ENCODE assay signal across 8 mouse cellular contexts in genomic region chr3:83080567-83081055, GRCm38 (mm10). TPM values are rescaled to one million over a fixed set of nuclear protein-coding genes. Genes with fewer than 3 reads are reported as not detected.
DNase-seq lines count a peak whose midpoint lies in the region; ATAC-seq and TF ChIP-seq lines count a peak whose summit lies in the region.

No protein-coding gene starts in this region.

- H3K4me3 ChIP-seq in cerebellum, adult 2 months (replicated peaks; ENCODE audit: insufficient read depth, low read depth, low read length): peak overlapping the region; percentile 3
- peak overlapping the region; percentile 13; the same call in 1 of the 2 replicates for H3K4me3 ChIP-seq in forebrain, postnatal 0 days (ENCODE audit: low read depth, low read length)
- H3K4me3 ChIP-seq in hindbrain, embryonic 12.5 days: peak overlapping the region; percentile 11; the same call in 1 of the 2 replicates
- H3K4me3 ChIP-seq in lung, embryonic 16.5 days (ENCODE audit: low read length): peak overlapping the region; percentile 51

- 1% methylated on average over 11 of the region's 11 CpGs for WGBS in cerebellum, adult 2 months
- WGBS in forebrain, postnatal 0 days: 4% methylated on average over 11 of the region's 11 CpGs
- WGBS in hindbrain, embryonic 12.5 days: 4% methylated on average over 11 of the region's 11 CpGs
- under 1% methylated on average over 11 of the region's 11 CpGs for whole genome bisulfite sequencing in lung, embryonic 16.5 days

- no peaks in the 10 kb centered on the region for H3K4me1 ChIP-seq in cerebellum, adult 2 months (ENCODE audit: control insufficient read depth, insufficient read depth, low read length)
- H3K4me1 ChIP-seq in forebrain, postnatal 0 days (ENCODE audit: insufficient read depth): peaks cover 4% of the 10 kb centered on the region; the same call in 1 of the 2 replicates
- H3K4me1 ChIP-seq in hindbrain, embryonic 12.5 days: peaks cover 10% of the 10 kb centered on the region
- H3K4me1 ChIP-seq in lung, embryonic 16.5 days (replicated peaks; ENCODE audit: control insufficient read depth, insufficient read depth, low read length): peaks cover 4% of the 10 kb centered on the region; the same call in 1 of the 2 replicates

- ATAC-seq in forebrain, postnatal 0 days: peak; percentile 80
- peak; percentile 63 for ATAC-seq in hindbrain, embryonic 12.5 days (ENCODE audit: low FRiP score)
- ATAC-seq in lung, embryonic 16.5 days (ENCODE audit: low read depth): peak; percentile 93
- ATAC-seq in neutrophil, adult 5-6 weeks (ENCODE audit: extremely low read depth, insufficient number of reproducible peaks, low FRiP score, poor library complexity, severe bottlenecking): peak; percentile 79; the same call in 1 of the 2 replicates

- peak; percentile 73 for DNase-seq in R1 (ENCODE audit: low read depth, low spot score)
- DNase-seq in cerebellum, adult 2 months: peak; percentile 29 to 36
- peak; percentile 78 for DNase-seq in forebrain, postnatal 0 days
- DNase-seq in layer of hippocampus, adult 9-10 months (ENCODE audit: low spot score): peak; percentile 40
- peak; percentile 54 for DNase-seq in urinary bladder, postnatal 25 days (ENCODE audit: low spot score)

- H3K9me3 ChIP-seq in forebrain, postnatal 0 days (ENCODE audit: low read length): no peaks in the 10 kb centered on the region
- no peaks in the 10 kb centered on the region for H3K9me3 ChIP-seq in hindbrain, embryonic 12.5 days (replicated peaks)
- H3K9me3 ChIP-seq in lung, embryonic 16.5 days (ENCODE audit: control insufficient read depth, low read length): no peaks in the 10 kb centered on the region

- no peak for TF ChIP-seq POLR2A in cerebellum, adult 2 months (IDR thresholded peaks at IDR 0.05; ENCODE audit: borderline replicate concordance, insufficient read depth, low read length)

- H3K9ac ChIP-seq in forebrain, postnatal 0 days: no peak overlapping the region
- H3K9ac ChIP-seq in hindbrain, embryonic 12.5 days: no peak overlapping the region
- peak overlapping the region; percentile 59 for H3K9ac ChIP-seq in lung, embryonic 16.5 days (ENCODE audit: low read length)

- peak overlapping the region; percentile 45 for H3K4me2 ChIP-seq in forebrain, postnatal 0 days (ENCODE audit: low read depth)
- peak overlapping the region; percentile 48 for H3K4me2 ChIP-seq in hindbrain, embryonic 12.5 days (replicated peaks)
- peak overlapping the region; percentile 77 for H3K4me2 ChIP-seq in lung, embryonic 16.5 days (ENCODE audit: low read depth, low read length)

- no peak overlapping the region for H3K27ac ChIP-seq in cerebellum, adult 2 months (ENCODE audit: insufficient read depth, low read length)
- no peak overlapping the region for H3K27ac ChIP-seq in forebrain, postnatal 0 days (ENCODE audit: low read depth, low read length)
- no peak overlapping the region for H3K27ac ChIP-seq in hindbrain, embryonic 12.5 days
- H3K27ac ChIP-seq in lung, embryonic 16.5 days (ENCODE audit: low read length): peak overlapping the region; percentile 55

- TF ChIP-seq CTCF in cerebellum, adult 2 months (IDR thresholded peaks at IDR 0.05; ENCODE audit: borderline replicate concordance, insufficient read depth, low read depth, low read length): peak; percentile 62; the same call in 1 of the 2 replicates
- peak; percentile 96 for TF ChIP-seq CTCF in forebrain, postnatal 0 days (IDR thresholded peaks at IDR 0.05; ENCODE audit: low read depth)

- H3K27me3 ChIP-seq in cerebellum, adult 2 months (ENCODE audit: control insufficient read depth, insufficient read depth, low read length): no peaks in the 10 kb centered on the region
- no peaks in the 10 kb centered on the region for H3K27me3 ChIP-seq in forebrain, postnatal 0 days (ENCODE audit: insufficient read depth, low read length)
- H3K27me3 ChIP-seq in hindbrain, embryonic 12.5 days: no peaks in the 10 kb centered on the region
- H3K27me3 ChIP-seq in lung, embryonic 16.5 days (ENCODE audit: control insufficient read depth, insufficient read depth, low read depth, low read length): no peaks in the 10 kb centered on the region

- H3K36me3 ChIP-seq in forebrain, postnatal 0 days (ENCODE audit: insufficient read depth): no peaks in the 10 kb centered on the region
- no peaks in the 10 kb centered on the region for H3K36me3 ChIP-seq in hindbrain, embryonic 12.5 days
- H3K36me3 ChIP-seq in lung, embryonic 16.5 days (ENCODE audit: control insufficient read depth, insufficient read depth, low read length): no peaks in the 10 kb centered on the region

RNA-seq across cellular contexts. Expression of gene Plrg1, which starts 25.3 kb away (rescaled TPM):
- polyA plus RNA-seq in cerebellum, adult 2 months (2012; rRNA removed): 60.5 and 62.5 TPM in 2 replicates
- 90.8 and 94.0 TPM in 2 replicates for total RNA-seq in forebrain, postnatal 0 days (2014; rRNA removed)
- polyA plus RNA-seq in forebrain, postnatal 0 days (2015; fragmentation: Nextera tagmentation; extraction: Ambion mirVana): 85.6 and 95.0 TPM in 2 replicates
- 105 and 106 TPM in 2 replicates for polyA plus RNA-seq in hindbrain, embryonic 12.5 days (2016; fragmentation: Nextera tagmentation; extraction: Ambion mirVana)
- polyA plus RNA-seq in lung, embryonic 16.5 days (2015; fragmentation: Nextera tagmentation; extraction: Ambion mirVana): 94.8 and 99.0 TPM in 2 replicates
- total RNA-seq in neutrophil, adult 5-6 weeks (2017): 54.5 and 62.4 TPM in 2 replicates

RNA-seq across cellular contexts. Expression of gene Fgb, which starts 30.9 kb away (rescaled TPM):
- polyA plus RNA-seq in cerebellum, adult 2 months (2012; rRNA removed): 0.03 TPM in 1 of 2 replicates, not detected in the other
- total RNA-seq in forebrain, postnatal 0 days (2014; rRNA removed): not detected in 2 replicates
- not detected in 2 replicates for polyA plus RNA-seq in forebrain, postnatal 0 days (2015; fragmentation: Nextera tagmentation; extraction: Ambion mirVana)
- polyA plus RNA-seq in hindbrain, embryonic 12.5 days (2016; fragmentation: Nextera tagmentation; extraction: Ambion mirVana): not detected in 2 replicates
- 0.78 and 10.6 TPM in 2 replicates for polyA plus RNA-seq in lung, embryonic 16.5 days (2015; fragmentation: Nextera tagmentation; extraction: Ambion mirVana)
- total RNA-seq in neutrophil, adult 5-6 weeks (2017): not detected in 2 replicates

RNA-seq across cellular contexts. Expression of gene Dchs2, which starts 47.1 kb away (rescaled TPM):
- 0.33 and 0.39 TPM in 2 replicates for polyA plus RNA-seq in cerebellum, adult 2 months (2012; rRNA removed)
- 5.8 and 8.5 TPM in 2 replicates for total RNA-seq in forebrain, postnatal 0 days (2014; rRNA removed)
- polyA plus RNA-seq in forebrain, postnatal 0 days (2015; fragmentation: Nextera tagmentation; extraction: Ambion mirVana): 0.29 and 0.48 TPM in 2 replicates
- 1.1 and 1.3 TPM in 2 replicates for polyA plus RNA-seq in hindbrain, embryonic 12.5 days (2016; fragmentation: Nextera tagmentation; extraction: Ambion mirVana)
- polyA plus RNA-seq in lung, embryonic 16.5 days (2015; fragmentation: Nextera tagmentation; extraction: Ambion mirVana): 0.09 and 0.21 TPM in 2 replicates
- not detected in 2 replicates for total RNA-seq in neutrophil, adult 5-6 weeks (2017)

RNA-seq across cellular contexts. Expression of gene Fga, which starts 54.7 kb away (rescaled TPM):
- polyA plus RNA-seq in cerebellum, adult 2 months (2012; rRNA removed): 0.05 TPM in 1 of 2 replicates, not detected in the other
- total RNA-seq in forebrain, postnatal 0 days (2014; rRNA removed): 0.38 TPM in 1 of 2 replicates, not detected in the other
- polyA plus RNA-seq in forebrain, postnatal 0 days (2015; fragmentation: Nextera tagmentation; extraction: Ambion mirVana): 0.10 TPM in 1 of 2 replicates, not detected in the other
- not detected in 2 replicates for polyA plus RNA-seq in hindbrain, embryonic 12.5 days (2016; fragmentation: Nextera tagmentation; extraction: Ambion mirVana)
- 1.9 and 19.9 TPM in 2 replicates for polyA plus RNA-seq in lung, embryonic 16.5 days (2015; fragmentation: Nextera tagmentation; extraction: Ambion mirVana)
- not detected in 2 replicates for total RNA-seq in neutrophil, adult 5-6 weeks (2017)
